Mouse (Mus musculus): ENCODE results near the gene Plekho2. TPM values are rescaled to one million over a fixed set of nuclear protein-coding genes. Genes with fewer than 3 reads are reported as not detected.

The Plekho2 gene
- total and polyA plus RNA-seq, 3 experiments = 49.9 to 61.6 (median 61.0) TPM

DNA sequence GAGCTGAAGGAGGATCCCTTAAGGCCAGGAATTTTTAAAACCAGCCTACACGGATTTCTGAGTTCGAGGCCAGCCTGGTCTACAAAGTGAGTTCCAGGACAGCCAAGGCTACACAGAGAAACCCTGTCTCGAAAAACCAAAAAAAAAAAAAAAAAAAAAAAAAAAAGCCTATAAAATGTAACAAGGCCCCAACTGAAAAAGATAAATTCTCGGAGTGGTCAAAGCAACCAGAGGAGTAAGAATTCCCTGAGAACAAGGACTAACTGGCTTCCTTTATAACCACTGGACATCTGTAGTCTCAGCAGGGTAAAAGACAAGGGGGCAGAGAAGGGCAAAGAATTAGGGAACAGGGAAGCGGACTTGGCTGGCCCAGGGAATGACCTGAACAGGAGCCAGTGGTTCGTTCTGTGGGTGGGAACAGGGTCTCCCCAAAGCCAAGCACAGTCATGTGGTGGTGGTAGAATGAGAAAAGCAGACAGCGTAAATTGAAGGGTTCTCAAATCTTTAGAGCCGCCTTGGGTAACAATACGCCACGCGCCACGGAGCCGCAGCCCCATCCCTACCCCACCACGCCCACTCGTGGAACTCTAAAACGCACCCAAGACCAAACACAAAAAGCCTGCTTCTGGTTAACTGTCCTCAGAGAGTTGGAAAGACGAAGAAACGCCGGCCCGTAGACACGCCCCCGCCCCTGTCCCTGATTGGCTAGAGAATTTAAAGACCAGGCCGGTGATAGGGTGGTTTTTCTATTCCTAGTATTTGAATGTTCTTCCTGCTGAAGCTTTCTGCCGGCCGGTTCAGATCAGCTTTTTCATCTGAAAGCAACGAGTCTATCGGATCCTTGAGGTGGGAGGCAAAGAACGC lies 6.8 kb upstream of the Plekho2 start, which contains the start of gene Pif1:
TSS of gene Pif1 (plus strand) at position 755 of the 864 bp plus-strand sequence.
- DNase-seq = peak; percentile 92

DNA sequence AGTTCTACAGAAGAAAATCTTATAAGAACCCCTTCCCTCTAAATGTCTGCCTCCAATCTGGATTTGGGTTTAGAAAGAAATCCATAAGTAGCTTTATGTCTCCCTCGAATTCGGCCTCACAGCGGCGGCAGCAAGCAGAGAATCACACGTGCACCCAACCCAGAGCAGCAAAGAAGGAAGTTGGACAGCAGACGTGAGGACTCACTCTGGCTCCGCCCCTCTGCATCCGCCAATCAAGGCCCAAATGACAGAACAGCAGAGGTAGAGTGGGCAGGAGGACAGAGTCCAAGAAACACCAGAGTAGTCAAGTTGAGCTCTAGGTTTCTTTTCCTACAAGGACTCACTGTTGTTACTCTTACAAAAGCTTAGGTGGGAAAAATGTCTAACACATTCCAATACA lies 3.2 kb upstream of the Plekho2 start:
- no peak for DNase-seq

DNA sequence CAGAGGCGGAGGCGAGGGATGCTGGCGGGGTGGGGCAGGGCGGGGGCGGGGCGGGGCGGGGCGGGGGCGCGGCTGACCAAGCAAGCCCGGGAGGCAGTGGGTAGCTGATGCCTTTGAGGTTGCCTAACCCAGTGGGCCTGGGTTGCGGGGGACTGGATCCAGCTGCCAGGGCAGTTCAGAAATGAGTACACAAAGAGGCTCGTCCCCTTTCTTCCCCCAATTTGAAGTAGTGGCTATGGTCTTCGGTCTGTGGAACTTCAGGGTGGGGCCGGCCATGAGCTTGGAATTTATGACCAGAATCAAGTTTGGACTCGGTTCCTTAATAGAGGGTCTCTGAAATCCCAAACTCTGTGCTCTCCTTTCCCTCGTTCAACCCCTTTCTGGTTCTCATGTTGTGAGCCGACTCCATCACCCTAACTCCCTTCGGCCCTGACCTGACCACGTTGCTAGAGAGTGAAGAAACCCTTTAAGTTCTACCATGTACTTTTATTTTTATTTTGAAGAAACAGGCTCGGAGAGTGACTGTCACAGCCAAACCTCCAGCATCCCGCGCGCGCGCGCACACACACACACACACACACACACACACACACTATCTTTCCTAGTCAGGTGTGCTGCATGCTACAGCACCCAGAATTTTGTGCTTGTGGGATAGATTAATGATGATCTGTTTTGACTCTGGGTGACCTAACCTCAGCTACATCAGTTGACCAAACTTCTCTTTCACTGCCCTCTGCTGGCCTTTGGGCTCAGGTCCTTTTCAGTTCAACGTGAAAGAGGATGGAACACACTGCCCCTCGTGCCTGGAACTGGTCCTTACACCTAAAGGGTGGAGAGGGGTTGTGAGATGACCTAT lies 789 bp upstream of the Plekho2 start:
- peak; percentile 90 for DNase-seq

DNA sequence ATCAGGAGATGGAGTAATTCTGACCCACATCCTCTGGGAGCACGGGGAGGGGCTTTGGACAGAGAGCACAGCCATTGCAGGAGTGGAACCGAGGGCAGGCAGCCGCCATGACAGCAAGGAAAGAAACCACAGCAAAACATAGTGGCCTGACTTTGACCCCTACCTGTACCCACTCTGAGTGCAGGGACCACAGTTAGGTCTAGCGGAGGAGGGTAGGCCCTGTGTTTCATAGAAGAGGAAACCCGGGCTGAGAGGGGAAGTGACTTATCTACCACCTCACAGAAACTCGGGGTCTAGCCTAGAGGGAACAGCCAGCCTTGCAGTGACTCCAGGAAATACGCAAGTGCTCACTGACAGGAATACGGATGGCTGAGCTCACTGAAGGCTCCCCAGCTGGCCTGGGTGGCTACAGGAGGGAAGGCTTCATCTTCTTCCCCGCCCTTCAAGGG lies 1.0 kb downstream of the Plekho2 start:
- peak; percentile 78 for DNase-seq

DNA sequence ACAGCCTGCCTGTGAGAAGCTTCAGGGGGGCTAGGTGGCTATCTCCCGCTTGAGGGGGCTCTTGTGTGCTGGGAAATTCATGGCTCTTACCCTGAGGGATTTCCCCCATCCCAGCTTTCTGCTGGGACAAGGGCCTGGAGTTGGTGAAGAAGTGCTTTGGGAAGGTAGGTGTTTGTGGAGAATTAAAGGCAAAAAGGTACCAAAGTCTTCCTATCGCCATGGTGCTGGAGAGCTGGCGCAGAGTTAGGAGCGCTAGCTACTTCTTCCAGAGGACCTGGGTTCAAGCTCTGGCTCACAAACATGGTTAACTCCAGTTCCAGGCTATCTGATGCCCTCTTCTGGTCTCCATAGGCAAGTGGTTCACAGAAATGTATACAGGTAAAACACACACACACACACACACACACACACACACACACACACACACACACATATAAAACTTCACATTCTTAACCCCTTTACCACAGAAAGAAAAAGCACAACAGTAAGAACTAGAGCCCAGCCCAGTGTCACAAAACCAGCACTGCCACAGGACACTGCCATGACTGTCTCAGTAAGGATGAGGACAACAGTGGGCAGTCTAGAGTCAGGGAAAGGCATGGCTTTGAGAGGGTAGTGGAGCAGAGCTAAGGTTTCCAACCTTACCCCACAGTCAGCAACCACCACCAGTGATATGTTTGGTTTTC lies 2.2 kb downstream of the Plekho2 start:
- DNase-seq = no peak

DNA sequence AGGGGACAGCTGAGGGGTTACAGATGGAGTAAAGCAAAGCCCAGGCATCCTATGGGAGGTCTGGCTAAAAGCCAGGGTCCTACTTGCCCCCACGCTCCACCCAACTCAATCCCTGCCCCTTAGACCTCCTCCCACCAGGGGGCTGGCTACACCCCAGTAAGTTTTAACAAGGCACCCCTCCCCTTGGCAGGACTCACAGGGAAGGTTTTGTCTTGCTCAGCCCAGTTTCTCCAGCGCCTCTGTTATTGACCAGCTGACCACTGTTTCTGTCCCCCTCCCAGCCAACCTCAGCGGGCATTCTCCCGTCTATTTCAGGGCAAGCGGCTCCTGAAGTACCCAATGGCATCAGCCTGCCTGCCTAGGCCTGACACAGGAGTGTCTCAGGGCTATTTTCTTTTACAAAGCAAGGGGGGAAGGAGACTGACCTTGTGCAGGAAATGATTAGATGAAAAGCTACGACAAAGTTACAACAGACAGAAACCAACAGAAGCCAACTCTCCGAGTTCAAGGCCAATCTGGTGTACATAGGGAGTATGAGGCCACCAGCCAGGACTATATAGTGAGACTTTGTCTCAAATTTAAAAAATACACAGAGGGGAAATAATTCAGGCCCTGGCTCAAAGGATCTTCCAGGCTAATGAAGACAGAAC lies 2.9 kb downstream of the Plekho2 start:
- peak; percentile 62 for DNase-seq

DNA sequence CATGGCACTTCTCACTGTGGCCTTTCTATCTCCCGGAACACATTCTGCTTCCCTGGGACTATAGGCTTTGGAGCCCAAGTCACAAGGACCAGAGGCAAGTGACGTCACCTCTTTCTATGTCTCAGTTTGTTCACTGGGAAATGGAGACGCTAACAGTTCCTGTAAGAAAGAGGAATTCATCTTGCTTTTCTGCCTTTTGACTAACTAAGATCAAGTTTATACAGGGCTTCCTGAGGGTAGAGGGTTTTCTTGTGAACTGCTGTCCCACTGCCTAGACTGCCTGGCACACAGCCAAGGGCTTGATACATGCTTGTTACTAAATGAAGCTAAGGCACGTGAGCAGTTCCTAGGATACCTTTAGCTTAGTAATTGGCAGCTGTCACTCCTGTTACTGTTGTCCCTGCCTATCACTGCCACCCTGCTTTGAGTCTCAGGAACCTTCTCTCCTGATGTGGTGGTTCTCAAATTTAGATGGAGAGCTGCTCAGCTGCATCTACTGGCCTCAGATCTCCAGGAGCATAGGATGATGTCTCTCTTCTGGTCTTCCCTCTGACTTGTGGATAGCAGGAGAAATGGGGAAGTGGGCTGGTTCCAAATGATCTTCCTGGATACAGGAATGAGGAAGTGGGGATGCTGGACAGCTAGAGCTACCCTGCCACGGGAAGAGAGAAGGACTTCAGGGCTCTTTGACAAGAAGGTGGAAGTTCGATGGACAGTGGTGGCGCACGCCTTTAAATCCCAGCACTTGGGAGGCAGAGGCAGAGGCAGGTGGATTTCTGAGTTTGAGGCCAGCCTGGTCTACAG lies 4.2 kb downstream of the Plekho2 start:
- no peak for DNase-seq

DNA sequence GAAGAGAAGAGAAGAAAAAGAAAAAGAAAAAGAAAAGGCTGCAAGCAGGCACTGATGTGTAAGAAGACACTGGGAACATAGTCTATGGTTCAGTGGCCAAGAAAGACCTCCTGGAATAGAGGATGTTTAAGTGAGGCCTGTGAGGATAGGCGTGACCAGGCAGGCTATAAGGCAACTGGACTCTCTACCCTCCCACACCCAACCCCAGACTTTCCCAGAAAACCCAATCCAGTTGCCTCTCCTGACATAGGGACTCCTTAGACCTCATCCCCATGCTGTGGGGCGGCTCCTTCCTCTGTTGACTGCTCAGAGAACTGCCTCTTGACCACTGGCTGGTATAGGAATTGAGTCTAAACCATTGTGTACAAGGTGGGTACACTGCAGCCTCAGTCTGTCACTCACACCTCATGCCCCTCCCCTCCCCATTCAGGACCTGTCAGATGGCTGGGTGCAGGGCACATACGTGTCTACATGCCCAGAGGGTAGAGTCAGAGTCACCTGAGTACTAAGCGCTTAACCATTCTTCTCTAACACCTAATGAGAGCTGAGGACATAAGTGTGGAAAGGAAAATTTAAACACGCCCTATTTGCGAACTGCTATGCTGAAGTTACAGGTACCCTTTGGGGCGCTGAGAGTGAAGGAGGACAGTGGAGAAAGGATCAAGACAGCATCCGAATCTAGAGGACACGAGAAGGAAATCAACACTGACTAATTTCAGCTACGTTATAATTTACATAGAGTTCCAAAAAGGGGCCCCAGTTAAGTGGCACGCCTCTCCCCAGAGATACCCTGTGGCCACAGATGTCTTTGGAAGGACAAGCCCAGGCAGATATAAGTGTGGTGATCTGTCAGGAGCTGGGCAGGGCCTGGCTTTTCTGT lies 5.1 kb downstream of the Plekho2 start:
- DNase-seq = no peak

DNA sequence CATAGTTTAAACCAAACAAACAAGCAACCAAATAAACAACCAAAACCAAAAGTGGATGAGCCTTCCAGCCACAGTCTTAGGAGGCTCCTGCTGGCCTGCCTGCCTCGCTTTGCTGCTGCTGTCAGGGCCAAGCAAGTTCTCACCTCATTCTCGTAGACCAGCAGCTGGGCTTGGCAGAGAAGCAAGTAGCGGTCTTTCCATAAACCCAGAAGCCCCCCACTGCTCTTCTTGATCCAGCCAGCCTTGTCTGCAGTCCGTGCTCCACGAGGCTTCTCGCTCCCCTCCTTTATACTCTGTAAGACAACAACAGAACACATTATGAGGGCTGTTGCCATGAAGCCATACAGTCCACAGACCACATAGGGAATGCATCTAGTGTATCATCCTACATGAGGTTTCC lies 7.0 kb downstream of the Plekho2 start:
- DNase-seq = no peak

DNA sequence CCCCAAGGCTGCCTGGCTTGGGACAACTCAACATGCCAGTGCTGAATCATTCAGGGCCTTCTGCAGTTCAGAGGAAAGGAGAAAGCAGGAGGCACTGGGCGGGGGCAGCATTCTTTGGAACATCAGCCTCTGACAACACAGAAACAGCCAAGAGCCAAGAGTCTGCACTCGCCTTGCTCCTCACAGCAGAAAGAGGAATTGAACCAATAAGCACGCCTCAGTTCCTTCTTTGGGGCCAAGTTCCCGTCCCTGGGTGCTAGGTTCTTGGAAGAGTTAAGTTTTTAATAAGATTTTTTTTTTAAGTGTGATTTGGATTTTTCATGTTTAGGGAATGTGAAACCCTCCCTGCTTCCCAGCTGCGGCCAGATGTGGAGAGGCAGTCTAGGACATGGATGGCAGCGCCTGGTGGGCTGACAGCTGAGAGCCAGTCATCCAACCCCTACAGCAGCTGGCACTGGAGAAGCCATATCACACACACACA lies 10.3 kb downstream of the Plekho2 start:
- peak; percentile 80 for DNase-seq

DNA sequence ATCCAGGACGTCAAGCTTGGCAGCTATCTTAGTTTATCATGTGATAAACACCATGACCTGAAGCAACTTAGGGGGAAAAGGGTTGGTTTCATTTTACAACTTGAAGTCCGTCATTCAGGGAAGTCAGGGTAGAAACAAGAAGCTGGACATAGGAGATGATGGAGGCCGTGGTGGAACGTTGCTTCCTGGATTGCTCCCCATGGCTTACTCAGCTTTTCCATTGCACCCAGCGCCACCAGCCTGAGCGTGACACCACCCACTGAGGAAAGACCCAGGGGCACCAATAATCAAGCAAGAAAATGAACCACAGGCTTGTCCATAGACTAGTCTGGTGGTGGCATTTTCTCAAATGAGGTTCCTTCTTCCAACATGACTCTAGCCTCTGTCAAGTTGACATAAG lies 11.1 kb downstream of the Plekho2 start:
- DNase-seq = no peak

DNA sequence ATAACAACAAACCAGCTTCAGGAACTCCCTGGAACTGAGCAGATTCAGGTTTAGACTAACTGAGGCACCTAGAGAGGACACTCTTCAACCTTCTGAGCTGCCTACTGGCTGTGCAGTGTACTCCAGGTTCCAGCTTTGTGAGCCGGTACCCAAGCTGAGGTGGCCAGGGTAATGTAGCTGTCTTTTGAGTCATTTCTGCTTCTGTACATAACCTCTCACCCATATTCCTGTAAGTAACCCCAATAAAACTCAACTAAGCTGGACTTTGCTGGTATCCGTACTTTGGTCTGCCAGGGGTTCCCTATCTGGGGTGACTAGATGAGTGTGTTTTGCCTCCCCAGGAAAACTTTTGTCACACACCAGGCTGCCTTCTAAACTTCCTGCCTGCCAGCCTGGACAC lies 15.1 kb downstream of the Plekho2 start:
- DNase-seq = no peak

DNA sequence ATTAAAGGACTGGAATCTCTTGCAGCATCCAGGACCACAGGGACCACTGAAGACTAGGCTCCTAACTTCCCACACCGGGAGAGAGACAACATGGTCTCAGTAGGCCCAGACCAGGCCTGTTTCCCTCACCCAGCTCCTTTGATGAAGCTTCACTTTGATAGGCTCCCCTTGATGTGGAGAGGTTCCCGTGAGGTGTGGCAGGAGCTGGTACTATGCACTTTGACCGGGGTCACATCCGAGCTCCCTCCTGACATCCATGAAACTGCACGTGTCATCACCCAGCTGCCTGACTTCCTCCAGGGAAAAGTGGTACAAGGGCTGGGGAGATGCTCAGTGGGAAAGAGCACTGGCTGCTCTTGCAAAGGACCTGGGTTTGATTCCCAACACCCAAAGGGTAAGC lies 16.8 kb downstream of the Plekho2 start:
- DNase-seq = no peak

DNA sequence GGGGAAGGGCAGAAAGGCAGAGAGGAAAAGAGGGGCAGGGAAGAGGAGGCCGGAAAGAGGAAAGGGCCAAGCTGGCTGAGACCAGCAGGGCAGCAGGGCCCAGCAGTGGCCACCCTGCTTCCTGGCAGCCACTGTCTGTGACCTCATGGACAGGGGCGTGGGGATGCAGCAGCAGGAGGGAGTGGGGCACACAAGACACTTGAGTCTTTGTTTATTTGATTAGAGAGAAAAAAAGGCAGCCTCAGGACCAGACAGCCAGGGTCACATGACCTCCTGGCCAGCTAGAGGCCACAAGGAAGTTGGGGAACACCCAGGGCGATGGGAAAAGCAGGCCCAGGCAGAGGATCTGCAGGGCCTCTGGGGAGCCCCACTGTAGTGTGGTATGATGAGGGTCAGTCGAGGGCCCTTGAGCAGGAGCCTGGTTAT lies 17.7 kb downstream of the Plekho2 start:
- peak; percentile 62 for DNase-seq

DNA sequence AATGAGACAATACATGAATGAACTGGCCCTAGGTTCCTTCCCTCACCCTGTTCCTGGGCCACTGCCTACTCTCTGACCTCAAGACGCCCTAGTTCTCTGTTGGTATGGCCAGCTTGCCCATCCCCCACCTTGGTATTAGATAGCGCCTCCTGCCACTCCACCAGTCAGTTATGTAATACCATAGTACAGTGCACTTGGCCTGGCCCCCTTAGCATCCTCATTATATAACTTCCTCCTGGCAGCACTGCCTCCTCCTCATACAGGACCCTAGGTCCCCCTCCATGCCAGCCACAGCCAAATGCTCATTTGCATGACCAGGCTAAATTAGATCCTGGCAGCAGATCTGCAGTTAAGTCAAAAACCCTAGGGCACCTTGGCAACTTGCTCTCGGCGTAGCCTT lies 18.8 kb downstream of the Plekho2 start:
- peak; percentile 47 for DNase-seq

DNA sequence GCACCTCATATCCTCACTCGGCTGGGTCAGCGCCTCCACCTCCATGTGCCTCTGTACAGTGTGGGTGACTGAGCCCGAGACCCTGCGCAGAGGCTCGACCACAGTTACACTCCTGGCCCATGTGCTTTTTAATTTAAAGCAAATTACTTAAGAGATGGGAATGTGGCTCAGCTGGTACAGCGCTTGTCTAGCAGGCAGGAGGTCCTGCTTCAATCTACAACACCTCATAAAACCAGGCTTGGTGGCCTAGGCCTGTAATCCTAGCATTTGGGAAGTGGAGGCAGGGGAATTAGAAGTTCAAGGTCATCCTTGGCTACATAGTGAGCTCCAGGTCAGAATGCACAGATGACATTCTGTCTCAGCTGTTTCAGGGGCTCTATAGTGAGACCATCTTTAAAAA lies 21.0 kb downstream of the Plekho2 start:
- no peak for DNase-seq

DNA sequence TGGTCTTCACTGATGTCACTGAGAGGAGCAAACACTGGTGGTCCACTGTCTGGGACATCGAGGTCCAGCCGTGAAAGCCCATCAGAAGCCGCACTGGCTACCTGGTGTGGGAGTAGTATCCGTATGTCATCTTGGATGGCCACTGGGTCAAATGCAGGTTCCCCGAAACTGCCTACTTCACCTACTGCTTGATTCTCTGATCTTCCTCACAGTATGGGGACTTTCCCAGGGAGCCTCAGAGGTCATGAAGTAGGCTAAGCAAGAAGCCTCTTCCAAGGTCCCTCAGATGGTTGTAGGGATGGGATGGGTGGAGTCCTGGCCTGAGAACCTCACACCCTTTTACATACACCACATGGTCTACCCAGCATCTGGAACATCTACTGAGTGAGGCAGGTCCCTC lies 22.9 kb downstream of the Plekho2 start:
- no peak for DNase-seq

DNA sequence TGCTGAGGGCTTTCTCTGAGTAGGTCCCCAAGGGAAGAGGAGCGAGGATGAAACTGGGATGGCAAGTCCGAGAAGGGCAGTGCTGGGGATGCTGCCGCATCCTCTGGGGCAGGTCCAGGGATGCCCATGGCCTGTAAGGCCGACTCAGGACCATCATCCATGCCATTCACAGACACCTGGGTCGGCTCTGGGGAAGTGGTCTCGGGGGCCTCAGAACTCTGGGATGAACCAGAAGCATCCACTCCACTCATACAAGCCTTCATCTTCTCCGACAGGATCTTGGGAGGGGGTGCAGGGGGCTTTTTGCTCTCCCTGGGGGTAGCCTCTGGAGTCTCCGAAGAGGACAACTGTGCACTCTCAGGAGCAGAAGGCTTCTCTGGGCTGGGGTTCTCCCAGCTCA lies 23.5 kb downstream of the Plekho2 start:
- DNase-seq = no peak

DNA sequence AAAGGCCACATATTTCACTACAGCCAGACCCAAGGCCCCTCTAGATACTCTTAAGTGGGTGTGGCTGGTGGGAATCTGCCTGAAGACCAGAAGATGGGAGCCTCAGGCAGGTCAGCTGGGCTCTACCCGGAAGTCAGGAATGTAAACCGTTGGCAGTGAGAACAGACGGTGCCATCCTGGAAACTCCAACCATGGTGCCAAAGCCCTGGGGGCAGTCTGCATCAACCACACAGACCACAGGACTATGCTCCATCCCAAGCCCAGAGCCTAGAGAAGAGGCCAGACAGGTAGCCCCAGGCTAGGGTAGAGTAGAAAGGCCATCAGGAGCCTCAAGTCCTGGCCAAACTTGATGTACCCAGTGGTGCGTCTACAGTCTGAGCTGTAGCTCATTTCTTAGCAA lies 24.2 kb downstream of the Plekho2 start:
- DNase-seq = no peak

DNA sequence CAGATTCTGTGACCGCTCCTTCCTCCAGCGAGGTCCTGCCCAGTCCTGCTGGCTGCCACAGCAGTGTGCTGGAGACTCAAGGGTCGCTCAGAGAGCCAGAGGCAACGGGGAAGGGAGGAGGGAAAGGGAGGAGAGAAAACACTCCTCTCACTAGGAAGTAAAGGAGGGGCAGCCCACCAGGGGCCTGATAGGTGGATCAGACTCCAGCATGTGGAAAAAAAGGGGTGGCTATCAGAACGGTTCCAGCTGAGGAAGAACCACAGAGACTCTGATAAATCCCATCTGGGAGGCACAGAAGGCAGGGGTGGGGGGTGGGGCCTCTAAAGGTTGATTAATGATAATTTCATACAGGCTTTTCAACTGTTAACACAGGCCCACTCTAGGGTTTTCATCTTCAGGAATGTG lies 24.8 kb downstream of the Plekho2 start:
- DNase-seq = no peak
